Mouse (Mus musculus) lung, adult 2 months (tissue): ENCODE data around the gene Psrc1. TPM values are rescaled to one million over a fixed set of nuclear protein-coding genes. Genes with fewer than 3 reads are reported as not detected.
A peak's percentile ranks its signal among the peaks of the same experiment; 100 is the strongest.

Source experiments
- DNase-seq: peaks from one replicate; pipeline ENCODE4 v3.0.0; 2022
- H3K4me1 ChIP-seq: fragments of 200-500 bp; 2 replicates; pipeline ENCODE4 v1.6.1; 2011; ENCODE audit warnings: low read length; ENCODE audit not compliant: control insufficient read depth, insufficient read depth
- H3K4me3 ChIP-seq: fragments of 200-500 bp; replicated peaks from 2 replicates; pipeline ENCODE3; 2011; ENCODE audit warnings: low read depth, mild to moderate bottlenecking, control low read depth, low read length; ENCODE audit errors: extremely low read depth
- CTCF ChIP-seq: fragments of 200-500 bp; IDR thresholded peaks from 2 replicates; pipeline ENCODE4 v1.5.1; 2011; ENCODE audit warnings: mild to moderate bottlenecking, low read length, control low read depth; ENCODE audit not compliant: insufficient read depth
- POLR2A ChIP-seq: fragments of 200-500 bp; IDR thresholded peaks from 2 replicates; pipeline ENCODE4 v1.6.1; 2011; ENCODE audit warnings: low read depth, mild to moderate bottlenecking, control low read depth, low read length, borderline replicate concordance; ENCODE audit errors: extremely low read depth
- WGBS: fragments of 180-500 bp; shearing (Covaris S2); methylation state at CpG from one replicate; pipeline ENCODE4 v1.1.7; 2018; 5-methylcytosine and 5-hydroxymethylcytosine counted together
- polyA plus RNA-seq: library from polyadenylated mRNA; depleted of rRNA; stranded (reverse); fragments of >200 nt; gene quantifications from 2 replicates; pipeline ENCODE4 v1.2.3, GENCODE M21; 2012

The Psrc1 gene
- polyA plus RNA-seq, 1 experiment: 2.3 TPM

GRCm38 (mm10) chr3:108405536-108406305 lies 22.1 kb downstream of the Psrc1 start:
- Histone ChIP-seq H3K4me1 (no peaks in the 10 kb centered on the region), H3K4me3 (no peak overlapping the region)
- 56% methylated on average over 14 of the region's 14 CpGs for WGBS
- no peak for DNase-seq
- TF ChIP-seq POLR2A: no peak
- TF ChIP-seq CTCF: no peak

- H3K4me1 ChIP-seq: peaks cover 3% of the 10 kb centered on the region
- WGBS: 91% methylated on average over 24 of the region's 24 CpGs
- H3K4me3 ChIP-seq: no peak overlapping the region
- no peak for DNase-seq
- no peak for TF ChIP-seq CTCF
- no peak for TF ChIP-seq POLR2A
Observed at GRCm38 (mm10) chr3:108406306-108406885, 22.8 kb downstream of the Psrc1 start.

GRCm38 (mm10) chr3:108408517-108409008 lies 24.9 kb downstream of the Psrc1 start:
- Histone ChIP-seq H3K4me1 (peaks cover 10% of the 10 kb centered on the region), H3K4me3 (no peak overlapping the region)
- TF ChIP-seq CTCF (no peak), POLR2A (no peak)
- WGBS: 75% methylated on average over 8 of the region's 8 CpGs
- DNase-seq: no peak

- H3K4me1 ChIP-seq: peaks cover 12% of the 10 kb centered on the region
- 55% methylated on average over 8 of the region's 8 CpGs for WGBS
- no peak for DNase-seq
Observed at GRCm38 (mm10) chr3:108409656-108410358, 26.2 kb downstream of the Psrc1 start.

GRCm38 (mm10) chr3:108410359-108410714 lies 26.7 kb downstream of the Psrc1 start:
- TF ChIP-seq POLR2A (no peak), CTCF (no peak)
- no peak for DNase-seq
- Histone ChIP-seq H3K4me3 (no peak overlapping the region), H3K4me1 (peaks cover 16% of the 10 kb centered on the region)
- WGBS: 44% methylated on average over 5 of the region's 5 CpGs

More at GRCm38 (mm10) chr3:108409656-108410358, 26.2 kb downstream of the Psrc1 start:
- TF ChIP-seq POLR2A (no peak), CTCF (no peak)
- no peak overlapping the region for H3K4me3 ChIP-seq

GRCm38 (mm10) chr3:108411026-108411753 lies 27.6 kb downstream of the Psrc1 start:
- 48% methylated on average over 5 of the region's 5 CpGs for WGBS

GRCm38 (mm10) chr3:108411754-108412121 lies 28.1 kb downstream of the Psrc1 start:
- Histone ChIP-seq H3K4me3 (no peak overlapping the region), H3K4me1 (peaks cover 16% of the 10 kb centered on the region)
- 38% methylated on average over 8 of the region's 8 CpGs for WGBS
- TF ChIP-seq CTCF: no peak
- TF ChIP-seq POLR2A: no peak
- DNase-seq: peak; percentile 22

More at GRCm38 (mm10) chr3:108411026-108411753, 27.6 kb downstream of the Psrc1 start:
- H3K4me1 ChIP-seq: peaks cover 16% of the 10 kb centered on the region
- no peak overlapping the region for H3K4me3 ChIP-seq
- TF ChIP-seq POLR2A (no peak), CTCF (no peak)
- no peak for DNase-seq

- peaks cover 16% of the 10 kb centered on the region for H3K4me1 ChIP-seq
- no peak overlapping the region for H3K4me3 ChIP-seq
- 98% methylated on average over 35 of the region's 35 CpGs for WGBS
- no peak for DNase-seq
- TF ChIP-seq CTCF: no peak
Observed at GRCm38 (mm10) chr3:108413634-108414360, 30.2 kb downstream of the Psrc1 start.
